Mouse (Mus musculus): ENCODE data around the gene Xrcc4. TPM values are rescaled to one million over a fixed set of nuclear protein-coding genes. Genes with fewer than 3 reads are reported as not detected.

Xrcc4 gene
- polyA plus RNA-seq, 1 experiment from 2014 or later = 15.5 TPM

GRCm38 (mm10) chr13:90032523-90032922 is 56.9 kb downstream of the Xrcc4 start:
- peak; percentile 65; the same call in 1 of the 2 replicates for ATAC-seq (ENCODE audit: borderline replicate concordance, extremely low read depth, low FRiP score, low TSS enrichment)
- no peak overlapping the region for H3K4me2 ChIP-seq
- H3K9ac ChIP-seq = no peak overlapping the region
- H3K9me3 ChIP-seq = no peaks in the 10 kb centered on the region
- H3K36me3 ChIP-seq = no peaks in the 10 kb centered on the region
- 24% methylated on average over 2 of the region's 2 CpGs for WGBS
- no peak overlapping the region for H3K4me3 ChIP-seq
- H3K27ac ChIP-seq = peak overlapping the region; percentile 70
- H3K4me1 ChIP-seq = peaks cover 7% of the 10 kb centered on the region; the same call in 1 of the 2 replicates
- no peaks in the 10 kb centered on the region for H3K27me3 ChIP-seq

- H3K36me3 ChIP-seq = no peaks in the 10 kb centered on the region
- H3K4me2 ChIP-seq = no peak overlapping the region
- no peaks in the 10 kb centered on the region for H3K27me3 ChIP-seq
- WGBS = 53% methylated on average over 3 of the region's 3 CpGs
- H3K27ac ChIP-seq = no peak overlapping the region
- no peak for ATAC-seq (ENCODE audit: borderline replicate concordance, extremely low read depth, low FRiP score, low TSS enrichment)
- no peak overlapping the region for H3K9ac ChIP-seq
- no peaks in the 10 kb centered on the region for H3K9me3 ChIP-seq
- no peak overlapping the region for H3K4me3 ChIP-seq
- peaks cover 6% of the 10 kb centered on the region; the same call in 1 of the 2 replicates for H3K4me1 ChIP-seq
These were observed 58.5 kb downstream of the Xrcc4 start for GRCm38 (mm10) chr13:90030911-90031310.

- peak overlapping the region; percentile 33 for H3K4me2 ChIP-seq
These were observed 76.8 kb downstream of the Xrcc4 start for GRCm38 (mm10) chr13:90012620-90013019.

GRCm38 (mm10) chr13:90012198-90012597 is 77.2 kb downstream of the Xrcc4 start:
- no peaks in the 10 kb centered on the region for H3K36me3 ChIP-seq
- H3K4me2 ChIP-seq = peak overlapping the region; percentile 33
- WGBS = 10% methylated on average over 8 of the region's 8 CpGs
- peaks cover 9% of the 10 kb centered on the region; the same call in 1 of the 2 replicates for H3K4me1 ChIP-seq
- peak; percentile 62; the same call in 1 of the 2 replicates for ATAC-seq (ENCODE audit: borderline replicate concordance, extremely low read depth, low FRiP score, low TSS enrichment)
- no peaks in the 10 kb centered on the region for H3K9me3 ChIP-seq
- no peak overlapping the region for H3K4me3 ChIP-seq
- no peaks in the 10 kb centered on the region for H3K27me3 ChIP-seq
- no peak overlapping the region for H3K9ac ChIP-seq
- H3K27ac ChIP-seq = 0 out of 2 replicates have a peak overlapping the region, but pooled peaks have one; percentile 44

More at GRCm38 (mm10) chr13:90012620-90013019, 76.8 kb downstream of the Xrcc4 start:
- Histone ChIP-seq H3K9ac (no peak overlapping the region), H3K36me3 (no peaks in the 10 kb centered on the region), H3K4me3 (no peak overlapping the region), H3K27ac (peak overlapping the region; percentile 44; the same call in 1 of the 2 replicates), H3K9me3 (no peaks in the 10 kb centered on the region), H3K4me1 (peaks cover 9% of the 10 kb centered on the region; the same call in 1 of the 2 replicates), H3K27me3 (no peaks in the 10 kb centered on the region)
- ATAC-seq (ENCODE audit: borderline replicate concordance, extremely low read depth, low FRiP score, low TSS enrichment) = no peak
- WGBS = 47% methylated on average over 3 of the region's 3 CpGs

GRCm38 (mm10) chr13:90011129-90011528 is 78.3 kb downstream of the Xrcc4 start:
- H3K27me3 ChIP-seq = no peaks in the 10 kb centered on the region
- no peak overlapping the region for H3K27ac ChIP-seq
- WGBS = 68% methylated on average over 8 of the region's 8 CpGs
- H3K9me3 ChIP-seq = no peaks in the 10 kb centered on the region
- H3K4me3 ChIP-seq = no peak overlapping the region
- H3K4me1 ChIP-seq = peaks cover 9% of the 10 kb centered on the region; the same call in 1 of the 2 replicates
- no peak overlapping the region for H3K4me2 ChIP-seq
- ATAC-seq (ENCODE audit: borderline replicate concordance, extremely low read depth, low FRiP score, low TSS enrichment) = no peak
- no peak overlapping the region for H3K9ac ChIP-seq
- no peaks in the 10 kb centered on the region for H3K36me3 ChIP-seq

- Histone ChIP-seq H3K4me1 (peaks cover 9% of the 10 kb centered on the region; the same call in 1 of the 2 replicates), H3K9me3 (no peaks in the 10 kb centered on the region), H3K4me2 (no peak overlapping the region), H3K27me3 (no peaks in the 10 kb centered on the region), H3K36me3 (no peaks in the 10 kb centered on the region), H3K4me3 (no peak overlapping the region), H3K27ac (no peak overlapping the region), H3K9ac (no peak overlapping the region)
- ATAC-seq (ENCODE audit: borderline replicate concordance, extremely low read depth, low FRiP score, low TSS enrichment) = no peak
These were observed 79.6 kb downstream of the Xrcc4 start for GRCm38 (mm10) chr13:90009786-90010185.

- Histone ChIP-seq H3K27ac (no peak overlapping the region), H3K36me3 (no peaks in the 10 kb centered on the region), H3K9me3 (no peaks in the 10 kb centered on the region), H3K4me2 (no peak overlapping the region), H3K27me3 (no peaks in the 10 kb centered on the region), H3K4me1 (no peaks in the 10 kb centered on the region), H3K4me3 (no peak overlapping the region), H3K9ac (no peak overlapping the region)
- 95% methylated on average over 1 of the region's 1 CpGs for WGBS
- ATAC-seq (ENCODE audit: borderline replicate concordance, extremely low read depth, low FRiP score, low TSS enrichment) = no peak
These were observed 83.8 kb downstream of the Xrcc4 start for GRCm38 (mm10) chr13:90005561-90005960.

- no peaks in the 10 kb centered on the region for H3K4me1 ChIP-seq
- no peaks in the 10 kb centered on the region for H3K27me3 ChIP-seq
- H3K27ac ChIP-seq = no peak overlapping the region
- H3K9ac ChIP-seq = no peak overlapping the region
- ATAC-seq (ENCODE audit: borderline replicate concordance, extremely low read depth, low FRiP score, low TSS enrichment) = no peak
- H3K4me3 ChIP-seq = no peak overlapping the region
- H3K36me3 ChIP-seq = no peaks in the 10 kb centered on the region
- no peaks in the 10 kb centered on the region for H3K9me3 ChIP-seq
- no peak overlapping the region for H3K4me2 ChIP-seq
These were observed 91.9 kb downstream of the Xrcc4 start for GRCm38 (mm10) chr13:89997531-89997930.

- H3K27ac ChIP-seq = no peak overlapping the region
- no peaks in the 10 kb centered on the region for H3K4me1 ChIP-seq
- no peak overlapping the region for H3K4me3 ChIP-seq
- H3K9ac ChIP-seq = no peak overlapping the region
- no peak for ATAC-seq (ENCODE audit: borderline replicate concordance, extremely low read depth, low FRiP score, low TSS enrichment)
- H3K36me3 ChIP-seq = no peaks in the 10 kb centered on the region
- no peaks in the 10 kb centered on the region for H3K27me3 ChIP-seq
- 54% methylated on average over 2 of the region's 2 CpGs for WGBS
- H3K4me2 ChIP-seq = no peak overlapping the region
- H3K9me3 ChIP-seq = no peaks in the 10 kb centered on the region
These were observed 103.3 kb downstream of the Xrcc4 start for GRCm38 (mm10) chr13:89986087-89986486.

GRCm38 (mm10) chr13:89970940-89971339 is 118.5 kb downstream of the Xrcc4 start:
- Histone ChIP-seq H3K4me3 (no peak overlapping the region), H3K4me2 (no peak overlapping the region), H3K9me3 (no peaks in the 10 kb centered on the region), H3K27ac (no peak overlapping the region), H3K9ac (no peak overlapping the region), H3K36me3 (no peaks in the 10 kb centered on the region), H3K27me3 (no peaks in the 10 kb centered on the region), H3K4me1 (no peaks in the 10 kb centered on the region)
- 89% methylated on average over 3 of the region's 3 CpGs for WGBS
- no peak for ATAC-seq (ENCODE audit: borderline replicate concordance, extremely low read depth, low FRiP score, low TSS enrichment)

GRCm38 (mm10) chr13:89968671-89969070 is 120.7 kb downstream of the Xrcc4 start:
- H3K36me3 ChIP-seq = no peaks in the 10 kb centered on the region
- no peaks in the 10 kb centered on the region for H3K9me3 ChIP-seq
- H3K4me3 ChIP-seq = no peak overlapping the region
- no peak overlapping the region for H3K4me2 ChIP-seq
- ATAC-seq (ENCODE audit: borderline replicate concordance, extremely low read depth, low FRiP score, low TSS enrichment) = peak; percentile 42; the same call in 1 of the 2 replicates
- H3K27me3 ChIP-seq = no peaks in the 10 kb centered on the region
- no peaks in the 10 kb centered on the region for H3K4me1 ChIP-seq
- H3K9ac ChIP-seq = no peak overlapping the region
- H3K27ac ChIP-seq = no peak overlapping the region

- H3K4me2 ChIP-seq = no peak overlapping the region
- no peak overlapping the region for H3K4me3 ChIP-seq
- no peak overlapping the region for H3K9ac ChIP-seq
- H3K36me3 ChIP-seq = no peaks in the 10 kb centered on the region
- H3K9me3 ChIP-seq = no peaks in the 10 kb centered on the region
- no peak overlapping the region for H3K27ac ChIP-seq
- WGBS = 53% methylated on average over 2 of the region's 2 CpGs
- no peak for ATAC-seq (ENCODE audit: borderline replicate concordance, extremely low read depth, low FRiP score, low TSS enrichment)
- H3K27me3 ChIP-seq = no peaks in the 10 kb centered on the region
- H3K4me1 ChIP-seq = no peaks in the 10 kb centered on the region
These were observed 145.1 kb downstream of the Xrcc4 start for GRCm38 (mm10) chr13:89944354-89944753.

GRCm38 (mm10) chr13:89929477-89929876 is 159.9 kb downstream of the Xrcc4 start:
- Histone ChIP-seq H3K4me3 (no peak overlapping the region), H3K9me3 (no peaks in the 10 kb centered on the region), H3K27me3 (no peaks in the 10 kb centered on the region), H3K36me3 (no peaks in the 10 kb centered on the region), H3K27ac (no peak overlapping the region), H3K4me1 (0 out of 2 replicates have a peak, but pooled peaks cover 2% of the 10 kb centered on the region), H3K4me2 (no peak overlapping the region), H3K9ac (no peak overlapping the region)
- WGBS = 4% methylated on average over 3 of the region's 3 CpGs
- no peak for ATAC-seq (ENCODE audit: borderline replicate concordance, extremely low read depth, low FRiP score, low TSS enrichment)
